Mouse (Mus musculus) ES-Bruce4 (cell line): ENCODE results near the gene Nexmif.

Experiments
- CTCF ChIP-seq: IDR thresholded peaks from one replicate; pipeline ENCODE4 v1.8.1; 2011; ENCODE audit warnings: low read depth, low read length
- EP300 ChIP-seq: IDR thresholded peaks from 2 replicates; pipeline ENCODE4 v1.6.1; 2011; ENCODE audit warnings: low read depth, low read length; ENCODE audit not compliant: insufficient read depth
- POLR2A ChIP-seq: IDR thresholded peaks from one replicate; pipeline ENCODE4 v1.8.1; 2011; ENCODE audit warnings: low read length; ENCODE audit not compliant: insufficient read depth

DNA sequence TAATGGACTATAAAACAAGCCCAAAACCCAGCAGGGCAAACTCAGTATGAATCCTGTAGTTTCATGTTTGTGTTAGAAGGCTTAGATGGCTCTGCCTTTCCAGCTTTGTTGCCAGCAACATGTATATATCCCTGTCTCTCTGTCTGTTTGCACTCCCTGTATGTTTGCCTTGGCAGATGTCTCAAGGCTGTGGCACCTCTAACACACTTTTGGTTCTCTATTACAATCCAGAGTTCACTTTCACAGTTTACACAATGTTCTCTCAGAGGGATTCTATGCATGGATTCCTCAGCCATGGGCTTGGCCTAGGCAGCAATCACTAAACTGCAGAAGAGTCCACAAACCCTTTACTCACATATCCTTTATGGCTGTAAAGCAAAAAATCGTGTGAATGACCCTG is 50.9 kb downstream of the Nexmif start:
- TF ChIP-seq POLR2A = no peak
- no peak for TF ChIP-seq EP300
- no peak for TF ChIP-seq CTCF
